Mouse (Mus musculus) kidney, adult 18-20 months (tissue): Measurements from ENCODE around the gene P4htm.

Source experiments
- DNase-seq: peaks from one replicate; pipeline ENCODE4 v3.0.0; 2021

Gene P4htm

DNA sequence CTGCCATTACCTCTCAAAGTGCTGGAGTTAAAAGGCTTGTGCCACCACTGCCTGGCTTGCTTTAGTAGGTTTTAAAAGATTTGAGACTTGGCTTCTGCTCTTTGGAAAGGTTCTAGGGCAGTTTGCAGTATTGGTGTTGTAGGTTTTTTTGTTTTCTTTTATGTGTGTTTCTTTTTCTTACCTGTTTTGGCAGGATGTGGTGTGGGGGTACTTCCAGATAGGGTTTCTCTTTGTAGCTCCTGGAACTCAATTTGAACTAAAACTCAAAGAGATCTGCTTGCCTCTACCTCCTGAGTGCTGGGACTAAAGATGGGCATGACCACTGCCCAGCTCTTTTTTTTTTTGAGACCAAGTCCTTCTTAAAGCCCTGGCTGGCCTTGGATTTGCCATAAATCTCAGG is 56.6 kb downstream of the P4htm start:
- DNase-seq: no peak

- no peak for DNase-seq
Measured at GRCm38 (mm10) chr9:108531496-108531895, 66.0 kb downstream of the P4htm start.

DNA sequence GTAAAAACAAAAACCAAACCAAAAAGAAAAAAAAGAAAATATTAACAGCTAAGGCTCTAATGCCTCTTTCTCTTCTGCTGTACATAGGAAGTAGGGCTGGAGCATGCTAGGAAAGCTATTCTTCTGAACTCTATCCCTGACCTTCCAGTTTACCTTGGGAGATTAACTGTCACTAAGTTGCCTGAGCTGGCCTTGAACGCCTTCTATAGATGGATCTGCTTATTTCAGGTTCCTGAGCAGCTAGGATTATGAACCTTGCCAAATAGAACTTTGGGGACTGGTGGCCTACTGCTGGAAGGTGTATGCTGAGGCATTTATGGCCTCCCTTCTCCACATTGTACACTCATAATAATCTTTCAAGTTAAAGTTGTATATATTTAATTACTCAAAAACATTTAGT is 66.5 kb downstream of the P4htm start:
- no peak for DNase-seq
